Mouse (Mus musculus) CH12.LX (cell line): Measurements from ENCODE around the gene Il20rb. TPM values are rescaled to one million over a fixed set of nuclear protein-coding genes. Genes with fewer than 3 reads are reported as not detected.

Source experiments
- DNase-seq: peaks from one replicate; pipeline ENCODE4 v3.0.0-alpha.2; 2013; ENCODE audit errors: extremely low read depth
- H3K27ac ChIP-seq: 2 replicates; pipeline ENCODE4 v1.5.1; 2012; ENCODE audit warnings: low read depth, mild to moderate bottlenecking, control low read depth, moderate library complexity; ENCODE audit not compliant: insufficient read depth
- H3K27me3 ChIP-seq: replicated peaks from 2 replicates; pipeline ENCODE3; 2012; ENCODE audit warnings: inconsistent platforms
- H3K36me3 ChIP-seq, 2 experiments: replicated peaks in 1 of 2; 2 replicates each; pipeline versions ENCODE3 to v1.6.1; 2012; ENCODE audit warnings: inconsistent platforms in 1 of 2, low read length in 1 of 2, mild to moderate bottlenecking in 1 of 2, mixed read lengths in 1 of 2, moderate library complexity in 1 of 2; ENCODE audit not compliant: control insufficient read depth in 1 of 2, insufficient read depth in 1 of 2
- H3K4me1 ChIP-seq, 2 experiments: 2 replicates each; pipeline ENCODE4 v1.6.1; 2012; ENCODE audit warnings: inconsistent platforms in 1 of 2, moderate library complexity in 1 of 2; ENCODE audit not compliant: insufficient read depth in 2 of 2, control insufficient read depth in 1 of 2
- H3K4me2 ChIP-seq: 2 replicates; pipeline ENCODE4 v1.6.1; 2012; ENCODE audit warnings: low read depth, mild to moderate bottlenecking, control low read depth; ENCODE audit not compliant: poor library complexity, insufficient read depth, severe bottlenecking
- H3K4me3 ChIP-seq, 3 experiments: fragments of 150-350 bp in 1 of 3; sonication (generic) in 1 of 3; replicated peaks in 1 of 3; 2 replicates each; pipeline versions ENCODE3 to v1.5.1; 2011 to 2012; ENCODE audit warnings: low read depth in 2 of 3, low read length in 2 of 3, mild to moderate bottlenecking in 2 of 3, moderate library complexity in 2 of 3, control low read depth in 1 of 3, improper control_type of control experiment in 1 of 3, inconsistent platforms in 1 of 3, mixed read lengths in 1 of 3; ENCODE audit not compliant: poor library complexity in 1 of 3
- H3K79me2 ChIP-seq: replicated peaks from 2 replicates; pipeline ENCODE4 v1.6.1; 2012; ENCODE audit warnings: mild to moderate bottlenecking, moderate library complexity; ENCODE audit not compliant: control insufficient read depth, poor library complexity, insufficient read depth, severe bottlenecking; ENCODE audit errors: extremely low read depth
- H3K9ac ChIP-seq: 2 replicates; pipeline ENCODE4 v1.6.1; 2012; ENCODE audit warnings: low read depth, mild to moderate bottlenecking, control low read depth, moderate library complexity; ENCODE audit not compliant: insufficient read depth
- H3K9me3 ChIP-seq: replicated peaks from 2 replicates; pipeline ENCODE3; 2012; ENCODE audit warnings: low read length, inconsistent platforms, mixed read lengths
- CTCF ChIP-seq, 2 experiments: IDR thresholded peaks in 1 of 2; conservative IDR thresholded peaks in 1 of 2; 2 replicates each; pipeline ENCODE4 v1.5.1; 2011 to 2012; ENCODE audit warnings: low read depth in 2 of 2, low read length in 2 of 2, improper control_type of control experiment in 1 of 2, inconsistent platforms in 1 of 2, mild to moderate bottlenecking in 1 of 2, moderate library complexity in 1 of 2
- E2F4 ChIP-seq: IDR thresholded peaks from 2 replicates; pipeline ENCODE4 v1.6.1; 2011; ENCODE audit warnings: low read depth, low read length, improper control_type of control experiment; ENCODE audit not compliant: insufficient replicate concordance
- ELF1 ChIP-seq: IDR thresholded peaks from 2 replicates; pipeline ENCODE4 v1.6.1; 2014; ENCODE audit warnings: low read depth, mild to moderate bottlenecking, inconsistent platforms, low read length, improper control_type of control experiment
- EP300 ChIP-seq: IDR thresholded peaks from 2 replicates; pipeline ENCODE4 v1.6.1; 2011; ENCODE audit warnings: low read length, improper control_type of control experiment
- ETS1 ChIP-seq: conservative IDR thresholded peaks from 2 replicates; pipeline ENCODE4 v1.6.1; 2012; ENCODE audit warnings: low read depth, mild to moderate bottlenecking, inconsistent platforms, low read length, improper control_type of control experiment, moderate library complexity
- KAT2A ChIP-seq: IDR thresholded peaks from 2 replicates; pipeline ENCODE4 v1.6.1; 2012; ENCODE audit warnings: low read length, improper control_type of control experiment, inconsistent platforms; ENCODE audit not compliant: insufficient replicate concordance
- MAZ ChIP-seq: IDR thresholded peaks from 2 replicates; pipeline ENCODE4 v1.6.1; 2012; ENCODE audit warnings: low read depth, mild to moderate bottlenecking, inconsistent platforms, low read length, improper control_type of control experiment, moderate library complexity
- MEF2A ChIP-seq: IDR thresholded peaks from 2 replicates; pipeline ENCODE4 v1.6.1; 2014; ENCODE audit warnings: low read depth, mild to moderate bottlenecking, inconsistent platforms, low read length, improper control_type of control experiment, borderline replicate concordance
- MXI1 ChIP-seq: IDR thresholded peaks from 2 replicates; pipeline ENCODE4 v1.6.1; 2011; ENCODE audit warnings: mild to moderate bottlenecking, low read depth, low read length, improper control_type of control experiment
- RCOR1 ChIP-seq: conservative IDR thresholded peaks from 2 replicates; pipeline ENCODE4 v1.6.1; 2012; ENCODE audit warnings: low read depth, mild to moderate bottlenecking, inconsistent platforms, low read length, improper control_type of control experiment
- TBP ChIP-seq: conservative IDR thresholded peaks from 2 replicates; pipeline ENCODE4 v1.6.1; 2011; ENCODE audit warnings: low read depth, low read length, improper control_type of control experiment
- TCF12 ChIP-seq: IDR thresholded peaks from 2 replicates; pipeline ENCODE4 v1.6.1; 2014; ENCODE audit warnings: low read depth, mild to moderate bottlenecking, inconsistent platforms, low read length, improper control_type of control experiment
- ZC3H11A ChIP-seq: IDR thresholded peaks from 2 replicates; pipeline ENCODE4 v1.6.1; 2012; ENCODE audit warnings: low read depth, mild to moderate bottlenecking, inconsistent platforms, low read length, improper control_type of control experiment
- ZKSCAN1 ChIP-seq: IDR thresholded peaks from 2 replicates; pipeline ENCODE4 v1.6.1; 2012; ENCODE audit warnings: low read depth, inconsistent platforms, low read length, improper control_type of control experiment, borderline replicate concordance
- ZMIZ1 ChIP-seq: IDR thresholded peaks from 2 replicates; pipeline ENCODE4 v1.6.1; 2012; ENCODE audit warnings: low read depth, mild to moderate bottlenecking, inconsistent platforms, low read length, improper control_type of control experiment
- dilution Hi-C: fragments of 300-500 bp; cut with MboI; formaldehyde crosslinking; loops from 2 replicates; pipeline ENCODE4 v1.14.3; 2020; ENCODE audit warnings: low sequenced_read_pairs; ENCODE audit not compliant: extremely low pct_unique_long_range_greater_than_20kb, extremely low pct_ligation_motif_present
- in situ Hi-C: fragments of 300-500 bp; cut with MboI; formaldehyde crosslinking; loops from 3 replicates; pipeline ENCODE4 v1.14.3; 2019; ENCODE audit warnings: low sequenced_read_pairs, low pct_ligation_motif_present, low pct_unique_long_range_greater_than_20kb, mixed read lengths
- polyA plus RNA-seq: library from polyadenylated mRNA; unstranded; fragments of >175 nt; gene quantifications from 2 replicates; pipeline ENCODE4 v1.2.1, GENCODE M21; 2012; ENCODE audit warnings: low read depth; ENCODE audit not compliant: insufficient read length
- total RNA-seq, 2 experiments: library from RNA; depleted of rRNA; stranded (reverse); fragments of 300-350 nt in 1 of 2; fragments of >200 nt in 1 of 2; gene quantifications; 2 replicates each; pipeline ENCODE4 v1.2.3; 2012 to 2014

Gene Il20rb
- total and polyA plus RNA-seq, 3 experiments: 0.42 to 3.1 (median 1.2) TPM

- dilution Hi-C loops: no loop called here
- no peak overlapping the region for H3K4me2 ChIP-seq
- TF ChIP-seq ELF1 (no peak), ZKSCAN1 (no peak), ETS1 (no peak), TCF12 (no peak), TBP (no peak), MAZ (no peak), MXI1 (no peak), CTCF (conservative IDR thresholded peaks at IDR 0.05 in 1 of 2, IDR thresholded peaks at IDR 0.05 in 1 of 2; ENCODE audit: low read depth in 2 of 2, low read length in 2 of 2) (no peak)
- H3K27me3 ChIP-seq: no peaks in the 10 kb centered on the region
- H3K27ac ChIP-seq: no peak overlapping the region
- DNase-seq: no peak
- in situ Hi-C loops: loop anchor here (25.0 kb wide), 1 partner anchor 442 kb away; no protein-coding TSS in a partner anchor
- no peaks in the 10 kb centered on the region for H3K9me3 ChIP-seq
- no peaks in the 10 kb centered on the region for H3K79me2 ChIP-seq
- H3K9ac ChIP-seq: no peak overlapping the region
- H3K4me1 ChIP-seq: no peaks in the 10 kb centered on the region
- H3K36me3 ChIP-seq: peaks cover 6 to 42% of the 10 kb centered on the region in 2 experiments
- no peak overlapping the region for H3K4me3 ChIP-seq
These were observed 16.4 kb downstream of the Il20rb start for GRCm38 (mm10) chr9:100470228-100470627.

- Histone ChIP-seq H3K9ac (no peak overlapping the region), H3K36me3 (peaks cover 6 to 42% of the 10 kb centered on the region in 2 experiments), H3K79me2 (no peaks in the 10 kb centered on the region), H3K27ac (no peak overlapping the region), H3K9me3 (no peaks in the 10 kb centered on the region), H3K27me3 (no peaks in the 10 kb centered on the region), H3K4me1 (no peaks in the 10 kb centered on the region), H3K4me3 (no peak overlapping the region), H3K4me2 (no peak overlapping the region)
- DNase-seq: no peak
- in situ Hi-C loops: loop anchor here (25.0 kb wide), 1 partner anchor 443 kb away; no protein-coding TSS in a partner anchor
- dilution Hi-C loops: no loop called here
- no peak for TF ChIP-seq EP300
- TF ChIP-seq RCOR1: no peak
- TF ChIP-seq MEF2A: no peak
- TF ChIP-seq ZC3H11A: no peak
- no peak for TF ChIP-seq KAT2A
- TF ChIP-seq E2F4: no peak
- no peak for TF ChIP-seq ZMIZ1
These were observed 16.9 kb downstream of the Il20rb start for GRCm38 (mm10) chr9:100469681-100470080.
